Mouse (Mus musculus) hindbrain, embryonic 15.5 days (tissue): ENCODE measurements around the gene Ugt1a8. TPM values are rescaled to one million over a fixed set of nuclear protein-coding genes. Genes with fewer than 3 reads are reported as not detected.
"Not testable (repeated sequence)": the region's sequence is repeated elsewhere in the genome, so short reads cannot be mapped to it uniquely, and the experiment has no call there.

ENCODE experiments used
- ATAC-seq: fragments of 200-750 bp; cut with Nextera tagmentation; 2 replicates; pipeline ENCODE4 v1.8.0; 2017; ENCODE audit warnings: low read depth, moderate number of reproducible peaks, moderate TSS enrichment; ENCODE audit not compliant: low FRiP score
- H3K27ac ChIP-seq: fragments of 300-500 bp; sonication (generic); replicated peaks from 2 replicates; pipeline ENCODE4 v1.5.1; 2015; ENCODE audit warnings: mild to moderate bottlenecking, inconsistent platforms
- H3K27me3 ChIP-seq: fragments of 300-500 bp; sonication (generic); 2 replicates; pipeline ENCODE4 v1.6.1; 2015; ENCODE audit warnings: control low read depth, inconsistent platforms
- H3K36me3 ChIP-seq: fragments of 300-500 bp; sonication (generic); 2 replicates; pipeline ENCODE4 v1.6.1; 2015; ENCODE audit warnings: control low read depth, inconsistent platforms
- H3K4me1 ChIP-seq: fragments of 300-500 bp; sonication (generic); replicated peaks from 2 replicates; pipeline ENCODE4 v1.6.1; 2015; ENCODE audit warnings: control low read depth, inconsistent platforms
- H3K4me2 ChIP-seq: fragments of 300-500 bp; sonication (generic); 2 replicates; pipeline ENCODE4 v1.6.1; 2015; ENCODE audit warnings: moderate library complexity, mild to moderate bottlenecking, inconsistent platforms
- H3K4me3 ChIP-seq: fragments of 300-500 bp; sonication (generic); 2 replicates; pipeline ENCODE4 v1.5.1; 2015; ENCODE audit warnings: mild to moderate bottlenecking, inconsistent platforms
- H3K9ac ChIP-seq: fragments of 300-500 bp; sonication (generic); 2 replicates; pipeline ENCODE4 v1.6.1; 2015; ENCODE audit warnings: inconsistent platforms
- H3K9me3 ChIP-seq: fragments of 300-500 bp; sonication (generic); 2 replicates; pipeline ENCODE4 v1.6.1; 2016; ENCODE audit warnings: control low read depth, inconsistent platforms
- WGBS: fragments of 180-500 bp; shearing (Covaris S2); methylation state at CpG from one replicate; pipeline ENCODE4 v1.1.7; 2015; 5-methylcytosine and 5-hydroxymethylcytosine counted together
- polyA plus RNA-seq: library from polyadenylated mRNA; unstranded; fragments of >200 nt; fragmentation: Nextera tagmentation; extraction: Ambion mirVana; gene quantifications from 2 replicates; pipeline ENCODE4 v1.2.1, GENCODE M21; 2015

Gene Ugt1a8
- polyA plus RNA-seq, result not detected in 2 replicates

- Histone ChIP-seq H3K27ac (no peak within 1 kb of the TSS), H3K4me1 (no peaks in the 10 kb centered on the region), H3K4me3 (no peak within 1 kb of the TSS), H3K9ac (no peak within 1 kb of the TSS), H3K27me3 (no peaks in the 10 kb centered on the region), H3K9me3 (no peaks in the 10 kb centered on the region), H3K36me3 (no peaks in the 10 kb centered on the region), H3K4me2 (no peak within 1 kb of the TSS)
- WGBS, result 84% methylated on average over 3 of the region's 3 CpGs
- ATAC-seq, result no peak
Measured at GRCm38 (mm10) chr1:88087513-88087912, at the start of gene Ugt1a8. Gene Ugt1a8, plus strand, starts transcription at chr1:88087813.

GRCm38 (mm10) chr1:88043044-88043443, 44.6 kb upstream of the Ugt1a8 start:
- not testable (repeated sequence) for H3K36me3 ChIP-seq, H3K9ac ChIP-seq, H3K4me3 ChIP-seq, H3K27ac ChIP-seq, H3K4me1 ChIP-seq, H3K27me3 ChIP-seq, ATAC-seq, H3K4me2 ChIP-seq, H3K9me3 ChIP-seq
- 55% methylated on average over 1 of the region's 2 CpGs for WGBS

DNA sequence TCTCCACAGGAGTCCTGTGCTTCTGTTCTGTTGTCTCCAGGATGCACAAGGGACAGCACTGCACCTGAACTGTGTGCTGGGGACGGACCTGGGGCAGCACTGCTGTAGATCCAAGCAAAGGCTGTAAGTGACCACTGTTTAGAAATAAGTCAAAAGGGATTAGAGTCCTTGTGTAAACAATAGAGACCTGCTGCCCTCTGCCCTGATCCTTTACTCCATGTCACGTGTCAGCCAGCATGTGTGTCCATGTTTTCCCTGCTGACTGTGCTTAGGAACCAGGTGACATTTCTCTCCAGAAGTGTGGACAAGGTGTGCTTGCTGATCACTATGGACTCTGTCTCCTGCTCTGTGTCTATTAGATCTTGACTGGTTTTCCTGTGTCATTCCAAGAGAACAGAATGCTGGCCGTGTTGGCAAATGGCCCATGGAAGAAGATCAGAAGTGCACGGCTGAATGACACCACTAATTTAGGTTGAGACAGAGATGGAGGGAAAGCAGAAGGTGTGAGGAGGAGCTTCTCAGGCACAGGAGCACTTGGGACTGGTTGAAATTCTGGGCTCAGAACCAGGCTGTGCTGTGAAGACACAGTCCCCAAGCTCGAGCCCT, 42.7 kb upstream of the Ugt1a8 start:
- not testable (repeated sequence) for H3K4me3 ChIP-seq, ATAC-seq, H3K9ac ChIP-seq, H3K9me3 ChIP-seq, H3K27me3 ChIP-seq, H3K4me1 ChIP-seq, H3K36me3 ChIP-seq, H3K4me2 ChIP-seq, H3K27ac ChIP-seq
- 84% methylated on average over 4 of the region's 5 CpGs for WGBS

DNA sequence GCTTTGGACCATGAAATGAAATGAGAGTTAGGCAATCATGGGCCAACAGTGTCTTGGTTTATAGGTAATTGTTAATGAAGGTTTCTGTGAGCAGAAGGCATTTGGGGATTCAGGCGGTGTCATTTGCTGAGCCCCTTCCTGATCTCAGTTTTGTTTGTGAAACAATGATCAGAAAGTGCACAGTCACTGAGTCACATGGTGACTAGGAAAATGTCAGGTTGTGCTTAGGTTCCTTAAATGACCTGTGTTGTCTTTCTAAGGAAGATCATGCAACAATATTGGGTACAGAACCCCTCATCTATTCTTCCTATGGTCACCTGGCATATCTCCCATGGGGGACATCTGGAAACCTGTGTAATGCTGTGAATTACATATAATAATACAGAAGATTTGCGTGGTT, 40.2 kb upstream of the Ugt1a8 start:
- not testable (repeated sequence) for H3K4me2 ChIP-seq, H3K27ac ChIP-seq, H3K36me3 ChIP-seq, H3K4me3 ChIP-seq, H3K9ac ChIP-seq, H3K4me1 ChIP-seq, H3K9me3 ChIP-seq, ATAC-seq, H3K27me3 ChIP-seq
- WGBS, result 84% methylated on average over 2 of the region's 2 CpGs

DNA sequence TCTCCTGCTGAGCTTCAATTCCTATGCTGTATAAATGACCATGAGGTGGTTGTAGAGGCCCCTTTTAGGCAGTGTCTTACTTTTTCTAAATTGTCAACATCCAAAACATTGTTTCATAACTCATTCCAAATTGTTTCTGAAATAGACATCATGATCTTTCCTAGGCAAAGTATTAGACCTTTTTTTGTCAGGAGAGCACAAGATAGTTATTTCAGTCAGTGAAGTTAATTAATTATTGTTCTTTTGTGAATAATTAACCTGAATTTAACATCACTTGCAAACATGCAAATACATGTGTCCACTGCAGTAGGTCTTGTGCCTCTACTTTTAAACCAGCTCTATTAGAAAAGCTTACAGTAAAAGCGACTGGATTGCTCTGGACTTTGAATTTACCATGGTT, 32.5 kb upstream of the Ugt1a8 start, which contains the start of gene Ugt1a10:
TSS of gene Ugt1a10 (plus strand) at position 301 of the 400 bp plus-strand sequence.
- ATAC-seq, result no peak

GRCm38 (mm10) chr1:88066472-88067102, 21.0 kb upstream of the Ugt1a8 start:
- ATAC-seq, H3K4me3 ChIP-seq, H3K4me2 ChIP-seq, H3K4me1 ChIP-seq, H3K9ac ChIP-seq, H3K27ac ChIP-seq, H3K9me3 ChIP-seq, H3K36me3 ChIP-seq, H3K27me3 ChIP-seq: not testable (repeated sequence)
- WGBS, result 28% methylated on average over 1 of the region's 2 CpGs

More for the DNA sequence above, 32.5 kb upstream of the Ugt1a8 start, which contains the start of gene Ugt1a10:
- 82% methylated on average over 1 of the region's 1 CpGs for WGBS
- H3K9me3 ChIP-seq, result no peaks in the 10 kb centered on the region
- no peaks in the 10 kb centered on the region for H3K27me3 ChIP-seq
- H3K36me3 ChIP-seq, result no peaks in the 10 kb centered on the region
- H3K4me3 ChIP-seq, result no peak within 1 kb of the TSS
- H3K4me2 ChIP-seq, result no peak within 1 kb of the TSS
- H3K9ac ChIP-seq, result no peak within 1 kb of the TSS
- H3K27ac ChIP-seq, result no peak within 1 kb of the TSS
- no peaks in the 10 kb centered on the region for H3K4me1 ChIP-seq

DNA sequence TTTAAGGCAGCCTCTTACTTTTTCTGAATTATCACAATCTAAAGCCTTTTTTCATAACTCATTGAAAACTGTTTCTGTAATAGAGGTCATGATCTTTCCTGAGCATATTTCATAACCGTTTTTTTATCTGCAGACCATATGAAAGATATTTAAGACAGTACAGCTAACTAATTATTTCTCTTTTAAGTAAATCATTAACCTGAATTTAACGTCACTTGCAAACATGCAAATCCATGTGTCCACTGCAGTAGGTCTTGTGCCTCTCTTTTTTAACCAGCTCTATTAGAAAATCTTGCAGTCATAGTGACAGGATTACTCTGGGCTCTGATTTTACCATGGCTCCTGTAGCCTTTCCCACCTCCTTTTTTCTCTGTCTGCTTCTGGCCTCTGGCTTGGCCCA, 17.1 kb upstream of the Ugt1a8 start, which contains the start of gene Ugt1a9:
TSS of gene Ugt1a9 (plus strand) at position 306 of the 400 bp plus-strand sequence.
- H3K9ac ChIP-seq, result no peak within 1 kb of the TSS
- no peaks in the 10 kb centered on the region for H3K27me3 ChIP-seq
- no peak for ATAC-seq
- whole genome bisulfite sequencing, result 83% methylated on average over 2 of the region's 2 CpGs
- H3K4me2 ChIP-seq, result no peak within 1 kb of the TSS
- no peak within 1 kb of the TSS for H3K4me3 ChIP-seq
- no peaks in the 10 kb centered on the region for H3K4me1 ChIP-seq
- no peak within 1 kb of the TSS for H3K27ac ChIP-seq
- H3K36me3 ChIP-seq, result no peaks in the 10 kb centered on the region
- no peaks in the 10 kb centered on the region for H3K9me3 ChIP-seq

DNA sequence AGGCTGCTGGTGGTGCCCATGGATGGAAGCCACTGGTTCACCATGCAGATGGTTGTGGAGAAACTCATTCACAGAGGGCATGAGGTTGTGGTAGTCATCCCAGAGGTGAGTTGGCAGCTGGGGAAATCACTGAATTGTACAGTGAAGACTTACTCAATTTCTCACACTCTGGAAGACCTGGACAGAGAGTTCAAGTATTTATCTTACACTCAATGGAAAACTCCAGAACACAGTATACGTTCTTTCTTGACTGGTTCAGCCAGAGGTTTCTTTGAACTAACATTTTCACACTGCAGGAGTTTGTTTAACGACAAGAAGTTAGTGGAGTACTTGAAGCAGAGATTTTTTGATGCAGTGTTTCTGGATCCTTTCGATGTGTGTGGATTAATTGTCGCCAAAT, 16.7 kb upstream of the Ugt1a8 start:
- Histone ChIP-seq H3K27me3 (no peaks in the 10 kb centered on the region), H3K9ac (no peak overlapping the region), H3K36me3 (no peaks in the 10 kb centered on the region), H3K4me2 (no peak overlapping the region), H3K4me1 (no peaks in the 10 kb centered on the region), H3K9me3 (no peaks in the 10 kb centered on the region), H3K27ac (no peak overlapping the region), H3K4me3 (no peak overlapping the region)
- WGBS, result 87% methylated on average over 4 of the region's 4 CpGs
- no peak for ATAC-seq

DNA sequence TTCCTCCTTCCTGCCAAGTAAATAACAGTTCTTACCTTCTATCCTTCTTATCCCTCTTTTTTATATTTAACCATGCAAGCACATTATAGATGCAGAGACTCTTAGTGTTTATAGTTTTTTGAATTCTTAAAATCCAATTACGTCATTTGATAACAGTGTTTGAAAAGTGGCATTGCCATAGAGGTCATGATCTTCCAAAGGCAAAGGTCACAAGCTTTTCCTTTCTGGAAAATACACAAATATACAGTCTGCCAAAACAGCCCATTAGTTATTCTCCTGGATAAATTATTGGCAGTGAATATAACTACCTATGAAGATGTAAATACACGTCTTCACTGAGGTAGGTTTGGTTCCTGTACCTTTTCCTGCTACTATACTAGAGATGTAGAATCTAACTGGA, 13.1 kb upstream of the Ugt1a8 start:
- no peak overlapping the region for H3K4me2 ChIP-seq
- no peak overlapping the region for H3K4me3 ChIP-seq
- H3K36me3 ChIP-seq, result no peaks in the 10 kb centered on the region
- no peak overlapping the region for H3K9ac ChIP-seq
- ATAC-seq, result no peak
- H3K27ac ChIP-seq, result no peak overlapping the region
- H3K4me1 ChIP-seq, result no peaks in the 10 kb centered on the region
- no peaks in the 10 kb centered on the region for H3K9me3 ChIP-seq
- WGBS, result 90% methylated on average over 2 of the region's 2 CpGs
- no peaks in the 10 kb centered on the region for H3K27me3 ChIP-seq

DNA sequence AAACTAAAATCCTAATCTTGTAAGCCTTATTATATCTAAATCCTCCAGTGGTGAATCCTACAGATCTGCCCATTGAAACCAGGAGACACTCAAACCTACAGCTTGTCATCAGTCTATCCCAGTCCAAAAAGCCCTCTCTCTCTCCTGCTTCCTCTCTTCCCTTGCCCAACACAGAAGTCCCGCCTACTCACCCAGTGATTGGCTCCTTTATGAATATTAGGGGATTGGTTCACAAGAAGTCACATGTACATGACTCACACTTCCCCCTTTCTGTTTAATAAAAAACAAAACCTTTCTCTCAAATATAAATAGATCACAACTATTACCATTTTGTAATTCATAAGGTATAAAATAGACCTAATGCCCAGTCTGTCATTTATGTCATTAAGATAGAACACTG, 10.5 kb upstream of the Ugt1a8 start:
- Histone ChIP-seq H3K36me3 (no peaks in the 10 kb centered on the region), H3K4me1 (no peaks in the 10 kb centered on the region), H3K4me2 (no peak overlapping the region), H3K9ac (no peak overlapping the region), H3K27me3 (no peaks in the 10 kb centered on the region), H3K9me3 (no peaks in the 10 kb centered on the region), H3K27ac (no peak overlapping the region), H3K4me3 (no peak overlapping the region)
- 87% methylated on average over 1 of the region's 1 CpGs for WGBS
- ATAC-seq, result no peak

GRCm38 (mm10) chr1:88081670-88082069, 5.9 kb upstream of the Ugt1a8 start:
- Histone ChIP-seq H3K9me3 (no peaks in the 10 kb centered on the region), H3K4me3 (no peak overlapping the region), H3K4me2 (no peak overlapping the region), H3K27ac (no peak overlapping the region), H3K27me3 (no peaks in the 10 kb centered on the region), H3K36me3 (no peaks in the 10 kb centered on the region), H3K9ac (no peak overlapping the region), H3K4me1 (no peaks in the 10 kb centered on the region)
- 98% methylated on average over 1 of the region's 1 CpGs for WGBS
- no peak for ATAC-seq

DNA sequence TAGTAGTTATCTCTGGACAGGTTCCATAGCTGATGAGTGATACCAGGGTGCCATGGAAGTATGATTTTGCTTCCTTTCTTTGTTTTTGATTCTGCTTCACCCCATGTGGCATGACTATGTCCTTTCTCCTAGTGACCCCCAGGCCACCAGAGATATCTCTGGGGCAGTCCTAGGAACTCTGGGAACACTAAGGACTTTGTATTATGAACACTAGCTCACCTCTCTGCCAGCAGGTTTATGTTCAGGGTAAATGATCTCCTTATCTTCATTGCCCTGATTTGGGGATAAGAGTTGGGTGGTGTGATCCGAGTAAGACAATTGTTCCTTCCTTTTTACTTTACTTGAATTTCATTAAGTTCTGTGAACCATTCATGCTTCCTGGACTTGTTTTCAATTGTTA, 1.5 kb upstream of the Ugt1a8 start:
- H3K4me2 ChIP-seq, result no peak overlapping the region
- H3K4me1 ChIP-seq, result no peaks in the 10 kb centered on the region
- no peaks in the 10 kb centered on the region for H3K27me3 ChIP-seq
- no peak overlapping the region for H3K27ac ChIP-seq
- no peaks in the 10 kb centered on the region for H3K9me3 ChIP-seq
- no peak for ATAC-seq
- H3K36me3 ChIP-seq, result no peaks in the 10 kb centered on the region
- WGBS, result 88% methylated on average over 1 of the region's 1 CpGs
- no peak overlapping the region for H3K9ac ChIP-seq
- H3K4me3 ChIP-seq, result no peak overlapping the region

- Histone ChIP-seq H3K27me3 (no peaks in the 10 kb centered on the region), H3K9ac (no peak overlapping the region), H3K4me1 (no peaks in the 10 kb centered on the region), H3K36me3 (no peaks in the 10 kb centered on the region), H3K4me2 (no peak overlapping the region), H3K4me3 (no peak overlapping the region), H3K27ac (no peak overlapping the region), H3K9me3 (no peaks in the 10 kb centered on the region)
- no peak for ATAC-seq
Measured at GRCm38 (mm10) chr1:88092341-88092740, 4.7 kb downstream of the Ugt1a8 start.
